Mouse (Mus musculus): ENCODE measurements around the gene Ptch1.

DNA sequence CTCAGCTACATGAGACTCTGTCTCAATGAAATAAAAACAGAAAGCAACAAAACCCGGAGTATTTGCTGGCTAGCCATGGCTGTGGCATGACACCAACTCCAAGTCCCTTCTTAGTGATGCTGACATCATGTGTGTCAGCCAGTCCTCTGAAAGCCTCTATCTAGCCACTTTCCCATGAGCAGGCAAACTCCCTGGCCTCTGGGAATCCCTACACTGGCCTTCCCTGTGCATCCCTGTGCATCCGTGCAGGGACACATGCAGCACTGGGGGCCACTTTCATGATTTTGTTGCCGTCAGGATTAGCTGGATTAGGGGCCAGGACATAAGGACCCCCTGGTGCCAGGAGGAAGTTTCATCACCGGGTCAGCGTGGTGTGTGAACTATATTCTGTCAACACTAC lies 20.0 kb downstream of the Ptch1 start:
- TF ChIP-seq GATA1 (IDR thresholded peaks at IDR 0.05; ENCODE audit: borderline replicate concordance, low read length) (no peak), FLI1 (IDR thresholded peaks at IDR 0.05; ENCODE audit: low read length) (no peak)

All from megakaryocyte, embryonic 14.5 days (primary cell).